Mouse (Mus musculus): ENCODE results near the gene Zfp423. TPM values are rescaled to one million over a fixed set of nuclear protein-coding genes. Genes with fewer than 3 reads are reported as not detected.
A peak's percentile ranks its signal among the peaks of the same experiment; 100 is the strongest.

Gene Zfp423
- 18.1 and 20.1 TPM in 2 replicates for polyA plus RNA-seq (2012; rRNA removed)

DNA sequence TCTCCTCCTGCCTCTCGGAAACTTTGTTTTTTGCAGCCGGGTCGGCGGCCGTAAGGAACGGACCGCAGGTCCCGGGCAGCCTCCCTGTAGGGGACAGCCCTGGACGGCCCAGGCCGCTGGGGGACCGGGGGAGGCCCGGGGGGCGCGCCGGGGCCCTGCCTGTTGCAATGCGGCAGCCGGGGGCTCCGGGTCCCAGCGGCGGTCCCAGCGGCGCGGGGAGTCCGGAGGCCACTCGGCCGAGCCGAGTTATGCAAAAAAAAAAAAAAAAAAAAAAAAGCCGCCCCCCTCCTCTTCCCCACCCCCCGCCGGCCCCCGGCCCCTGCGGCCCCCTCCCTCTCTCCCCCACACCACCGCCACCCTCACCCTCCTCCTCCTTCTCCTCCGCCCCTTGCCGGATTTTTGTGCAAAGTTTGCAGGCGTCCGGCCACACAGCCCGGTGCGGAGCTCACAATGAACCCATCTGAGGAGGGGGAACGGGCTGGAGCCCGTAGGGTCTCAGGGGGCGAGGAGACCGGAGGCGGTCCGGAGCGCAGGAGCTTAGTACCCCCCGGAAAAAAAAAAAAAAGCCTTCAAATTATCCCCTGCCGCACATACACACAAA is at the start of gene Zfp423:
Zfp423 (minus strand) TSS at position 276 of the 601 bp plus-strand sequence.
- DNase-seq (ENCODE audit: low spot score) = no peak

DNA sequence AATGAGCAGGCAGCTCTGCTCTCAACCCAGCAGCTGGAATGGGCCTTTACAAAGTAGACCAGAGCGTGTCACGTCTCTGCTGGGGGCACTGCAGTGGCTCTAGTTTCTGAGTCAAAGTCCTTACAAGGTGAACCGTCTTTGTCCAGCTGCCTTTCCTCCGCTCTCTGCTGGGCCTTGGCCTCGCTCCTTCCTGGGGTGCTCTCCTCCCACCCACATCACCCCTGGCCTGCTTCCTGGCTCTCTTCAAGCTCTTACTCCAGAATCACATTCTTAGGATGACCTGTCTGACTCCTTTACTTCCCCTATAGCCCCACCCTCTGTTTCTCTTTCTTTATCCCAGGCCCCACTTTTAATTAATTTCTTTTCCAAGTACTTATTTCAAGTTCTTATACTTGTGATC is 47.4 kb upstream of the Zfp423 start:
- DNase-seq (ENCODE audit: low spot score) = no peak

GRCm38 (mm10) chr8:87984778-87985177 is 25.4 kb upstream of the Zfp423 start:
- DNase-seq (ENCODE audit: low spot score) = no peak

GRCm38 (mm10) chr8:87984032-87984431 is 24.6 kb upstream of the Zfp423 start:
- DNase-seq (ENCODE audit: low spot score) = no peak

DNA sequence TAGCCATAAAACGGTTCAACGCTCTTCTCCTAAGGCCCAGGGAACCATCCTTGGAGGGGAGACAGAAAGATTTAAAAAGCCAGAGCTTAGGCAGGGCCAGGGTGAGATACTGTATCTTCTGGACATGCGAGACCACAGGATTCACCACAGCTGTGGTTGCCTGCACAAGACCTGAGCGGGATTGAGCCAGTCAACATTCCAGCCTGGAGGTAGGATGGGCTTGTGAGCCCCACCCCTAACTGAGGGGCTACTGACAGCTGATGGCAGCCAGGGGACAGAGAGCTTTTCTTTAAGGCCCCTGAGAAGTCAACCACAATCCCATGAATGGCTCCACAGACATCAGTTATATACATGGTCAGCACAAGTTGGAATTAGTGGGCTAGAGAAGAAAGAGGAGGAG is 23.5 kb upstream of the Zfp423 start:
- no peak for DNase-seq (ENCODE audit: low spot score)

GRCm38 (mm10) chr8:87975466-87975809 is 16.0 kb upstream of the Zfp423 start:
- DNase-seq (ENCODE audit: low spot score) = no peak

- no peak for DNase-seq (ENCODE audit: low spot score)
These were observed 15.5 kb upstream of the Zfp423 start for GRCm38 (mm10) chr8:87974759-87975465.

DNA sequence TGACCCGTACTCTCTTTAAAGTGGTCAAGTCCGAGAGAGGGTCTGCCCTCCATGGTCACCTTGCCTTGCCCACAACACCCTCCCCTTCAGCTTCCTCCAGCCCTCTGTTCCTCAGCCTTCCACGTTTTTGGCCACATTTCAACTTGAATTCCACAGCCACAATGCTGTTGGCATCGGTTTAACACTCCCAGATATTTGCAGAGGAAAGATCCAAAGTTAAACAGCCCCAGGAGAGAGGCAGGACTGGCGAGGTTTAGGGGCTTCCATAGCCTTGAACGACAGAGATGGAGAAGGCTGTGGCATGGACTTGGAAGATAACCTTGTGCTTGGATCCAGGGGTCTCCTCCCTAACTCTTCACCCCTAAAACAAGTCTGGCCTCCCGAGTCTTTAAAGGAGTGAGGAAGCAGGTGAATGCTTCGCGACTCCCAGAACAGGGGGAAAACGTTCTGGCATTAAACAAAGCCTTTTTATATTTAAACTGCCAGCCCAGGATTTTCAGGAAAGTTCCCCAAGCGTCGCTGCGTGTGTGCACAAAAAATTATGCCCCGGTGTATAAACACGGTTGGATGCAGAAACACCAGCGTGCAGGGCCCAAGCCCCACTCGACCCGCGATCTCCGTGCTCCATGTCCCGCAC is 14.8 kb upstream of the Zfp423 start:
- DNase-seq (ENCODE audit: low spot score) = no peak

DNA sequence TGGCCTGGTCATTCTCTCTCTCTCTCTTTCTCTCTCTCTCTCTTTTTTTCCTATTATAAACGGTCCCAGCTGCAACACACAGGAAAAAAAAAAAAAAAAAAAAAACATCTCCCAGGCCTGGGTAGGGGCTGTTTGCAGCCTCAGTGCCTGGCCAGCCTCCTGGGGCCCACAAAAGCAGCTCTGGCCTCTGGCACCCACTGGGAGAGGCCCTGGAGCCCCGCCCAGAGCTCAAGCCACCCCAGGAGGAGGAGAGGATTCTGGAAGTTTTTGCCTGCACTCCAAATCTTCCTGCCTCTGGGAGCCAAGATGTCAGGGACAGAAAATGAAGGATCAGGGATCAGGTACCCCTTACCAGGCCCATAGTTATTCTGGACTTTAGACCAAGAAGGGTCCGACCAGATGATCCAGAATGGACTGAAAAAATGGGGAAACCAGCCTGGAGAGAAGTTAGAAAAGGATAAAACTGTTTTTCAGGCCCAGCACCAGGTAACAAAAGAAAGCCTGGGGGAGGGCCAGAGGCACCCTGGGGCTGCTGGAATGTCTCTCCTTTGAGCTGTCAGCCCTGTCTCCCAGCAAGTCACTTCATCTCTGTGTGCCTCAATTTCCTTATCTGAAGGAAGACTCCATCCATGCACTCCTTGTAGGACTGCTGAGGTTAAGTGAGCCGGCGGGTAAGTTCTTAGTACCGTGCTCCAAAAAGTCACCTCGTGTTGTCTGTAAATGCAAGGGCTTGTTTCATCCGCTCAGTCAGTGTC is 8.6 kb upstream of the Zfp423 start:
- DNase-seq (ENCODE audit: low spot score) = no peak

DNA sequence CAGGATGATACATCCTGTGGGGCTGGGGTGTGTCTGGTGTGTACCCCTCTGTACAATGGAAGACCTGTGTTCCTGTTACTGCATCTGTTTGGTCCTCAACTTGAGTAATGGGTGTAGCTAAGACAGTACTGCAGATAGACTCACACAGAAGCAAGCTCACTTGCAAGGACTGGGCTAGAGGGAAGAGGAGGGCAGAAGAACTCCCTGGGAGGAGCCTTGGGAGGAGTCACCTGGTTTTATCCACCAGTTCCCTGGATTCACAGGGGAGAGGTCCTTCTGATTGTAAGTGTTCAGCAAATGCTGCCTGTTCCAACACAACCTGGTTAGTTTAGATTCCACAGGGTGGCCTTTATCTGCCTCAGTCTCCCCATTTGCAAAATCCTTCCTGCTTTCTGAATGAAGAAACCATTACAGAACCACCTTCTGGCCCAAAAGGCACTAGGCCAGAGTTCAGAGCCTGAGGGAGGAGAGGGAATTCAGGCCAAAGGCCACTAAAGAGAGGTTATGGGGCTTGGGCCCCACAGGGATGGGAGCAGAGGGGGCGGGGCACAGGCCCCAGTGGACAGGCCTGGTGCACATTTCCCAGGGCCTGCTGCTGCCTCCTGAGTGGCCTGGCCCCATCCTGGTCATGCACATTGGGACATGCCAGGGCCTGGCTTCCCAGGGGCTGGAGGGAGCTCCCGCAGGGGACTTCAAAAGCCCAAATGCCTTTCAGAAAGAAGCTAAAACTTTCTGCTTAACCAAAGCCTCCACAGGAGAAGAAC is 7.8 kb upstream of the Zfp423 start:
- no peak for DNase-seq (ENCODE audit: low spot score)

DNA sequence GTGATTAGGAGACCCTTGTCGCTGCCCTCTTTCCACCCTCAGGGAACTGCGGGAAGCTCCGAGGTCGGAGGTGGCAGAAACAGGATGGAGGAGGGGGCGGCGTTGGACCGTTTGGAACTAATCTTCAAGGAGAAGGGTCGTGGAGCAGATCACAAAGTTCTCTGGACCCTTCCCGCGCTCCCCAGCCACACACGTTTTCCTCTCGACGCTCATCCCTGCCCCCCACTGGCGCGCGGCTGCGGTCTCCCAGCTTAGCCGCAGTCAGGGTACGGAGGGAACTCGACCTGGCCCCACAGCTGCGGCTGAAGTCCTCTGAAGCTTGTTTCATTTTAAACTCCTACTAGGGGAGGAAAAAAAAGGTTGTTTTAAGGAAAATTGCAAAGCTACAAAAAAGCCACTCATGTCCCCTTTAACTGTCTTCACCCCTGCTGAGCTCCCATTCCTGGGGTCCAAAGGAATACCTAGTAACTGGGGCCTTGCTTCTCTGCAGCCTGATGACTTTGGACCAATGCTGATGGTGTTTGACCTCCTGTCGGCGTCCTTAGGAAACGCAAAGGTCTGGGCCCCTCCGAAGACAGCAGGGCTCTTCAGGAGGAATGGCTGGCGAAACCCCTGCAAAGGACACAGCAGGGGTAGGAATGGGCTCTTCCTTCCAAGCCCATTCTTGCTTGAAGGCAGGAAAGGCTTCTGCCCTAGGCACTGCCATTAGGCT is 3.3 kb upstream of the Zfp423 start:
- DNase-seq (ENCODE audit: low spot score) = no peak

DNA sequence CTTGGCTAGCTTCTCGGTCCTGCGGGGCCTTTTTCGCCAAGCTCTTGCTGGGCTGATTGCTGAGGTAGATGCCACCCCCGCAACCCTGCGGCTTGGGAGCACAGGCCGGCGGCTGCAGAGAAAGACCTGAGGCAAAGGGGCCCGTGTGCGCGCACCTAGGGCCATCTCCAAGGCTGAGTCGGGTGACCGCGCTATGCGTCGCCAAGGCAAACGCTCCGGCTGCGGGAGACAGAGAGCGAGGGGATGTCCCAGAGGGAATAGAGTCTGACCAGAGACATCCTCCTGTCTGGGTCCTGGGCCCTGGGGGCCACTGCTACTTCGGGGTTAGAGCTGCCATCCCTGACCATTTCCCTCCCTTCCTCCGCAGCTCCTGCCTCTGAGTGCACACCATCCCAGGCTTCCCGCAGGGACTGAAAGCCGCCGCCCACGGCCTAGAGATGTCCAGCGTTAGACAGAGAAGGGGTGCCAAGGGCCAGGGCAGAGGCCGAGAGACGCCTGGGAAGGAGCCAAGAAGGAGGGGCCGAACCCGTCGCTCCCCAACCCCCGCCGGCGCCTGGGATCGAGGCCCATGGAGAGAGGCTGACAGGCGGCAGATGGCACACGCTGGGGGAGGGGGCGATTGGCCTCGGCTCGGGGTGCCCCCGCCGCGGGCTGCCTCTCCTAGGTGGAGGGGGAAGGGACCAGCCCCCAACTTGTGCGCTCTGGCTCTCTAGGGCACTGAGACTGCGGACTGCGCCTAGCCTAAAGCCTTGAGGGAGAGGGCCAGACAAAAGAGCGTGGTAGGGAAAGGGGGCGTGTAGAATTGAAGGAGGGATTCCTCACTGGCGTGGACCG is 2.5 kb upstream of the Zfp423 start:
- DNase-seq (ENCODE audit: low spot score) = peak; percentile 52

DNA sequence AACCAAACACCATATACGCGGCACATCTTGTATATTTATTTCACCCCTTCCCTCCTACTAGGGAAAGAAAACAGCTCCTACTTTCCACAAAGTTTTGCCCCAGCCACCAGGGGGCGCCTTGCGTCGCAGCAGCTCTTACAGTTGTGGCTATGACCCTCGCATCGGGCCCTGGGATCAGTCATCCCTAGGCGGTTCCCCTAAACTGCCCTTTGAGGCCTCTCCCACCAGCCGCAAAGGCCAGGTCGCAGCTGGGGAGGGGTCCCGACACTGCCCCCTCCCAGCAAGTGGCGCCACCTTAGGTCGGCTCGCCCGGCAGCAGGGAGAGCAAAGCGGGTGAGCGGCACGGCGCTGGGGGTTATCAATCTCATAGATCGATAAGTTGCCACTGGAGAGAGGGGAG is 1.7 kb upstream of the Zfp423 start:
- DNase-seq (ENCODE audit: low spot score) = peak; percentile 57

DNA sequence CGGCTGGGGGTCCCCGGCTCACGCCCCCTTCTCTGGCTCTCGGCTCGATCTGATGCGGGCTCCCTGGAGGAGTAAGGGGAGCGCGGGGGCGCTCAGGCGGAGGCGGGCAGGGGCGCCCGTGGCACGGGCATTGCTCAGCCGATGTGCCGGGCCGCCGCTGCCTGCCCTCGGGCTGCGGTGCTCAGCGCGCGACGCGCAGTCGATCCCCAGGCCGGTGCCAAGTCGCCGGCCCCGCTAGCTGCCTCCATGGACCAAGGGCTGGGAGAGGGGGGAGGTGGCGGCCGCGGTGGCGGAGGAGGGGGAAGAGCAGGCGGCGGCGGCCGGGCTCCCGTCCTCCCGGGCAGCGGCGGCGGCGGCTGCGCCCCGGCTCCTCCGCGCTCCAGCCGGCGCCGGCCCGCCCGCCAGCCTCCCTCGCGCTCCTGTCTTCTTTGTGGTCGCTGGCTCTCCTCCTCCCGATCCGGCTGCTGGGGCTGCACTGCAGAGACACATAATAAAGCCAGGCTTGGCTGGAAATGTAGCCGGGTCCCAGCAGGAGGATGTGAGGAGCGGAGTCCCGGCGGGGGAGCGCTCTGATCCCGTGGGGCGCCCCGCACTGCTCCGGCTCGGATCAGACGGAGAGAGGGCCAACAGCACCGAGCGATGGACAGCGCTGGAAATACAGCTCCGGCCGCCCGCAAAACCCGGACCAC is 810 bp upstream of the Zfp423 start:
- DNase-seq (ENCODE audit: low spot score) = peak; percentile 69

GRCm38 (mm10) chr8:87958451-87959319 is 710 bp downstream of the Zfp423 start:
- DNase-seq (ENCODE audit: low spot score) = peak; percentile 76

DNA sequence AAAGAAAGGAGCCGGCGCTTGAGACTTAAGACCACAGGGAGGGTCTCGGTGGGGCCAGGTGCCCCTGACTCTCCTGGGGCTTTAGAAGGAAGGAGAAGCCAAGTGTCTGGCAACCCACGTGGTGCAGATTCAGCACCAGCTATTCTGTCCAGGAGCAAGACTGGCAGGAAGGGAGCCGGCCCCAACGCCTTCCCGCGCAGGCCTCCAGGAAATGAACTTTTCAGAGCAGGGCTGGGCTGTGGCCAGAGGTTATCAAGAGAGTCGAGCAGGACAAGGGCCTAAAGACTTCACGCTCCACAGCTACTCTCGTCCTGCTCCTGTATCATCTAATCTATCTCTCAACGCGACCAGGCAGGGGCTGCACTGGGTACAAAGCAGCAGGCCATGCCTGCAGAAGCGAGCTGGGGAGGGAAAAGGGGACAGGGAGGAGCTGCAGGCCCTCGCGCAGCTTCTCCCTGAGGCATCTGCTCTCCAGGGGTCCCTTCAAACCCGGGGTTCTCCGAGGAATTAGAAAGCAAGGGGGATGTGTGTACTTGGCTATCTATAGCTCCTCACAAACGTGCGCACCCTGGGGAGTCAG is 1.4 kb downstream of the Zfp423 start:
- DNase-seq (ENCODE audit: low spot score) = peak; percentile 52

GRCm38 (mm10) chr8:87956001-87956400 is 3.4 kb downstream of the Zfp423 start:
- DNase-seq (ENCODE audit: low spot score) = no peak

GRCm38 (mm10) chr8:87953473-87953872 is 5.9 kb downstream of the Zfp423 start:
- DNase-seq (ENCODE audit: low spot score) = no peak

All from urinary bladder, adult 2 months (tissue).